Mouse (Mus musculus) heart, postnatal 10 days (tissue): ENCODE measurements around the gene March2. TPM values are rescaled to one million over a fixed set of nuclear protein-coding genes. Genes with fewer than 3 reads are reported as not detected.

Experiments used
- DNase-seq, 2 experiments: peaks; one replicate each; pipeline ENCODE4 v3.0.0; 2021
- intact Hi-C: fragments of 180-260 bp; cut with DNase I; formaldehyde crosslinking; loops from one replicate; pipeline ENCODE4 v1.15.1; 2025
- total RNA-seq, 2 experiments: library from RNA; stranded (reverse); gene quantifications; 2 replicates each; pipeline ENCODE4 v1.2.3; 2021

March2 gene
- total RNA-seq, 2 experiments from 2014 or later: 120 to 121 TPM

- intact Hi-C loops: loop anchor here (2.0 kb wide), 1 partner anchor 34 kb away; no protein-coding TSS in a partner anchor
These were observed 665 bp upstream of the March2 start for GRCm38 (mm10) chr17:33718944-33719725.

GRCm38 (mm10) chr17:33717982-33718381, 488 bp downstream of the March2 start:
- DNase-seq: no peak
- intact Hi-C loops: loop anchor here (2.0 kb wide), 1 partner anchor 33 kb away; no protein-coding TSS in a partner anchor

More at GRCm38 (mm10) chr17:33718944-33719725, 665 bp upstream of the March2 start:
- DNase-seq: no peak

GRCm38 (mm10) chr17:33717246-33717645, 1.2 kb downstream of the March2 start:
- DNase-seq: no peak
- intact Hi-C loops: no loop called here

- DNase-seq: no peak
- intact Hi-C loops: no loop called here
These were observed 3.7 kb downstream of the March2 start for GRCm38 (mm10) chr17:33714779-33715178.

- intact Hi-C loops: no loop called here
These were observed 5.2 kb downstream of the March2 start for GRCm38 (mm10) chr17:33713271-33713670.

GRCm38 (mm10) chr17:33709834-33710233, 8.6 kb downstream of the March2 start:
- no peak for DNase-seq
- intact Hi-C loops: no loop called here

More at GRCm38 (mm10) chr17:33713271-33713670, 5.2 kb downstream of the March2 start:
- DNase-seq: no peak

GRCm38 (mm10) chr17:33703091-33703490, 15.4 kb downstream of the March2 start:
- no peak for DNase-seq
- intact Hi-C loops: no loop called here

- intact Hi-C loops: no loop called here
- no peak for DNase-seq
These were observed 16.3 kb downstream of the March2 start for GRCm38 (mm10) chr17:33702178-33702577.

- DNase-seq: no peak
- intact Hi-C loops: no loop called here
These were observed 23.0 kb downstream of the March2 start for GRCm38 (mm10) chr17:33695471-33695870.

- intact Hi-C loops: loop anchor here (10.0 kb wide), 1 partner anchor 438 kb away; the partner anchor contains the start of gene Brd2
- no peak for DNase-seq
These were observed 31.7 kb downstream of the March2 start, which contains the start of gene Hnrnpm for GRCm38 (mm10) chr17:33686760-33687159. Hnrnpm (minus strand) TSS chr17:33686860.

GRCm38 (mm10) chr17:33685249-33685653, 33.2 kb downstream of the March2 start:
- intact Hi-C loops: loop anchor here (2.0 to 10.0 kb wide), 2 partner anchors 34 to 440 kb away; partner anchors contain the start of genes Brd2 and March2
- peak; percentile 99 for DNase-seq

GRCm38 (mm10) chr17:33684671-33685231, 33.7 kb downstream of the March2 start:
- intact Hi-C loops: loop anchor here (2.0 to 10.0 kb wide), 2 partner anchors 34 to 440 kb away; partner anchors contain the start of genes Brd2 and March2
- DNase-seq: peak; percentile 71 to 74

GRCm38 (mm10) chr17:33681767-33682166, 36.7 kb downstream of the March2 start:
- no peak for DNase-seq
- intact Hi-C loops: loop anchor here (10.0 kb wide), 1 partner anchor 443 kb away; the partner anchor contains the start of gene Brd2

- no peak for DNase-seq
- intact Hi-C loops: no loop called here
These were observed 39.7 kb downstream of the March2 start for GRCm38 (mm10) chr17:33678771-33679170.

GRCm38 (mm10) chr17:33676086-33676485, 42.4 kb downstream of the March2 start:
- intact Hi-C loops: no loop called here
- no peak for DNase-seq

GRCm38 (mm10) chr17:33675452-33675851, 43.0 kb downstream of the March2 start:
- intact Hi-C loops: no loop called here
- peak; percentile 18 to 27 for DNase-seq

GRCm38 (mm10) chr17:33673837-33674236, 44.6 kb downstream of the March2 start:
- DNase-seq: no peak
- intact Hi-C loops: no loop called here

GRCm38 (mm10) chr17:33669681-33670080, 48.8 kb downstream of the March2 start:
- DNase-seq: no peak
- intact Hi-C loops: no loop called here

GRCm38 (mm10) chr17:33666813-33667212, 51.7 kb downstream of the March2 start:
- intact Hi-C loops: no loop called here
- DNase-seq: no peak

GRCm38 (mm10) chr17:33649781-33650475, 68.5 kb downstream of the March2 start:
- intact Hi-C loops: no loop called here
- DNase-seq: no peak

GRCm38 (mm10) chr17:33645073-33645472, 73.4 kb downstream of the March2 start:
- intact Hi-C loops: no loop called here
- no peak for DNase-seq
